Mouse (Mus musculus) kidney, adult 8-10 months (tissue): ENCODE measurements around the gene Slc35g2.

Source experiments
- DNase-seq, 2 experiments: peaks; one replicate each; pipeline ENCODE4 v3.0.0; 2022

Slc35g2 gene

GRCm38 (mm10) chr9:100570626-100571233 lies at the start of gene Slc35g2:
Gene Slc35g2, minus strand, starts transcription at chr9:100571090.
- DNase-seq, result peak in 1 of 2 experiments; percentile 29

GRCm38 (mm10) chr9:100616947-100617346 lies 46.1 kb upstream of the Slc35g2 start:
- DNase-seq, result peak in 1 of 2 experiments; percentile 29

- no peak for DNase-seq
Measured at GRCm38 (mm10) chr9:100613501-100614071, 42.7 kb upstream of the Slc35g2 start.

GRCm38 (mm10) chr9:100605985-100606554 lies 35.2 kb upstream of the Slc35g2 start:
- DNase-seq, result peak in 1 of 2 experiments; percentile 10

GRCm38 (mm10) chr9:100605522-100605921 lies 34.6 kb upstream of the Slc35g2 start:
- DNase-seq, result no peak

GRCm38 (mm10) chr9:100603156-100603555 lies 32.3 kb upstream of the Slc35g2 start:
- no peak for DNase-seq

GRCm38 (mm10) chr9:100602130-100602529 lies 31.2 kb upstream of the Slc35g2 start:
- DNase-seq, result no peak

- DNase-seq, result no peak
Measured at GRCm38 (mm10) chr9:100599761-100600328, 29.0 kb upstream of the Slc35g2 start.

- DNase-seq, result no peak
Measured at GRCm38 (mm10) chr9:100597546-100597945, 26.7 kb upstream of the Slc35g2 start, which contains the start of gene Stag1. Gene Stag1, plus strand, starts transcription at chr9:100597798.

GRCm38 (mm10) chr9:100596317-100596716 lies 25.4 kb upstream of the Slc35g2 start:
- DNase-seq, result no peak

- no peak for DNase-seq
Measured at GRCm38 (mm10) chr9:100590462-100590861, 19.6 kb upstream of the Slc35g2 start.

GRCm38 (mm10) chr9:100584031-100584430 lies 13.1 kb upstream of the Slc35g2 start:
- DNase-seq, result no peak

GRCm38 (mm10) chr9:100582883-100583575 lies 12.1 kb upstream of the Slc35g2 start:
- peak; percentile 43 to 86 for DNase-seq

GRCm38 (mm10) chr9:100581543-100582492 lies 10.9 kb upstream of the Slc35g2 start:
- peak; percentile 78 to 85 for DNase-seq

GRCm38 (mm10) chr9:100580196-100580740 lies 9.4 kb upstream of the Slc35g2 start:
- DNase-seq, result no peak

- DNase-seq, result no peak
Measured at GRCm38 (mm10) chr9:100573942-100574341, 3.1 kb upstream of the Slc35g2 start.

- no peak for DNase-seq
Measured at GRCm38 (mm10) chr9:100573300-100573699, 2.4 kb upstream of the Slc35g2 start.

- DNase-seq, result no peak
Measured at GRCm38 (mm10) chr9:100571511-100571910, 621 bp upstream of the Slc35g2 start.

- DNase-seq, result peak; percentile 34 to 36
Measured at GRCm38 (mm10) chr9:100569798-100570625, 878 bp downstream of the Slc35g2 start.

- DNase-seq, result no peak
Measured at GRCm38 (mm10) chr9:100560251-100560890, 10.5 kb downstream of the Slc35g2 start.
